Mouse (Mus musculus): ENCODE results near the gene Rpl36a. TPM values are rescaled to one million over a fixed set of nuclear protein-coding genes. Genes with fewer than 3 reads are reported as not detected.

The Rpl36a gene
- total RNA-seq, 1 experiment from 2014 or later: 6,063 TPM

GRCm38 (mm10) chrX:134589836-134590235 is 4.4 kb downstream of the Rpl36a start:
- ATAC-seq (replicated peaks; ENCODE audit: low read depth, poor library complexity, severe bottlenecking): no peak

GRCm38 (mm10) chrX:134599922-134600565 is 14.6 kb downstream of the Rpl36a start:
- ATAC-seq (replicated peaks; ENCODE audit: low read depth, poor library complexity, severe bottlenecking): 0 out of 2 replicates have a peak, but pooled peaks have one; percentile 10

GRCm38 (mm10) chrX:134600659-134601379 is 15.4 kb downstream of the Rpl36a start, which contains the start of the genes Gla and Hnrnph2:
Gene Gla (minus strand): TSS chrX:134601125.
Gene Hnrnph2 (plus strand): TSS chrX:134601179.
- ATAC-seq (replicated peaks; ENCODE audit: low read depth, poor library complexity, severe bottlenecking): peak; percentile 93

- ATAC-seq (replicated peaks; ENCODE audit: low read depth, poor library complexity, severe bottlenecking): peak; percentile 43
These were observed 16.1 kb downstream of the Rpl36a start for GRCm38 (mm10) chrX:134601380-134602120.

GRCm38 (mm10) chrX:134609472-134609871 is 24.0 kb downstream of the Rpl36a start:
- ATAC-seq (replicated peaks; ENCODE audit: low read depth, poor library complexity, severe bottlenecking): peak; percentile 57; the same call in 1 of the 2 replicates

- no peak for ATAC-seq (replicated peaks; ENCODE audit: low read depth, poor library complexity, severe bottlenecking)
These were observed 25.5 kb downstream of the Rpl36a start for GRCm38 (mm10) chrX:134610984-134611383.

GRCm38 (mm10) chrX:134612285-134612959 is 27.0 kb downstream of the Rpl36a start:
- ATAC-seq (replicated peaks; ENCODE audit: low read depth, poor library complexity, severe bottlenecking): peak; percentile 94

GRCm38 (mm10) chrX:134614306-134614705 is 28.9 kb downstream of the Rpl36a start:
- ATAC-seq (replicated peaks; ENCODE audit: low read depth, poor library complexity, severe bottlenecking): no peak

GRCm38 (mm10) chrX:134619695-134620094 is 34.2 kb downstream of the Rpl36a start:
- no peak for ATAC-seq (replicated peaks; ENCODE audit: low read depth, poor library complexity, severe bottlenecking)

- ATAC-seq (replicated peaks; ENCODE audit: low read depth, poor library complexity, severe bottlenecking): no peak
These were observed 34.9 kb downstream of the Rpl36a start for GRCm38 (mm10) chrX:134620254-134620865.

GRCm38 (mm10) chrX:134621685-134622084 is 36.2 kb downstream of the Rpl36a start:
- ATAC-seq (replicated peaks; ENCODE audit: low read depth, poor library complexity, severe bottlenecking): no peak

- no peak for ATAC-seq (replicated peaks; ENCODE audit: low read depth, poor library complexity, severe bottlenecking)
These were observed 37.9 kb downstream of the Rpl36a start for GRCm38 (mm10) chrX:134623350-134623749.

GRCm38 (mm10) chrX:134628200-134628599 is 42.7 kb downstream of the Rpl36a start:
- no peak for ATAC-seq (replicated peaks; ENCODE audit: low read depth, poor library complexity, severe bottlenecking)

GRCm38 (mm10) chrX:134632710-134633109 is 47.3 kb downstream of the Rpl36a start:
- ATAC-seq (replicated peaks; ENCODE audit: low read depth, poor library complexity, severe bottlenecking): peak; percentile 68; the same call in 1 of the 2 replicates

- ATAC-seq (replicated peaks; ENCODE audit: low read depth, poor library complexity, severe bottlenecking): no peak
These were observed 49.7 kb downstream of the Rpl36a start for GRCm38 (mm10) chrX:134635111-134635510.

- ATAC-seq (replicated peaks; ENCODE audit: low read depth, poor library complexity, severe bottlenecking): no peak
These were observed 50.4 kb downstream of the Rpl36a start for GRCm38 (mm10) chrX:134635860-134636259.
